Mouse (Mus musculus): ENCODE data around the gene Ccdc158. TPM values are rescaled to one million over a fixed set of nuclear protein-coding genes. Genes with fewer than 3 reads are reported as not detected.

Gene Ccdc158
- polyA plus RNA-seq, 1 experiment = 46.9 TPM

GRCm38 (mm10) chr5:92698131-92698836 lies 23.2 kb upstream of the Ccdc158 start:
- H3K4me3 ChIP-seq (ENCODE audit: control insufficient read depth, low read depth, low read length) = no peak overlapping the region
- TF ChIP-seq CTCF (IDR thresholded peaks at IDR 0.05; ENCODE audit: control insufficient read depth, insufficient read depth, insufficient replicate concordance, low read depth, low read length) (no peak), POLR2A (IDR thresholded peaks at IDR 0.05; ENCODE audit: control insufficient read depth, low read depth, low read length) (no peak)
- no peak overlapping the region for H3K27ac ChIP-seq (ENCODE audit: control insufficient read depth, insufficient read depth, low read depth, low read length)
- no peaks in the 10 kb centered on the region for H3K27me3 ChIP-seq (ENCODE audit: control insufficient read depth, insufficient read depth, low read length)
- H3K4me1 ChIP-seq (ENCODE audit: control insufficient read depth, insufficient read depth, low read length) = no peaks in the 10 kb centered on the region
- no peaks in the 10 kb centered on the region for H3K36me3 ChIP-seq (ENCODE audit: control insufficient read depth, insufficient read depth, low read length)

- H3K36me3 ChIP-seq (ENCODE audit: control insufficient read depth, insufficient read depth, low read length) = no peaks in the 10 kb centered on the region
- H3K4me1 ChIP-seq (ENCODE audit: control insufficient read depth, insufficient read depth, low read length) = no peaks in the 10 kb centered on the region
- H3K27me3 ChIP-seq (ENCODE audit: control insufficient read depth, insufficient read depth, low read length) = no peaks in the 10 kb centered on the region
- H3K4me3 ChIP-seq (ENCODE audit: control insufficient read depth, low read depth, low read length) = no peak overlapping the region
- no peak overlapping the region for H3K27ac ChIP-seq (ENCODE audit: control insufficient read depth, insufficient read depth, low read depth, low read length)
- no peak for TF ChIP-seq CTCF (IDR thresholded peaks at IDR 0.05; ENCODE audit: control insufficient read depth, insufficient read depth, insufficient replicate concordance, low read depth, low read length)
- TF ChIP-seq POLR2A (IDR thresholded peaks at IDR 0.05; ENCODE audit: control insufficient read depth, low read depth, low read length) = no peak
Observed at GRCm38 (mm10) chr5:92694316-92694995, 19.4 kb upstream of the Ccdc158 start.

- H3K4me3 ChIP-seq (ENCODE audit: control insufficient read depth, low read depth, low read length) = no peak overlapping the region
- TF ChIP-seq CTCF (IDR thresholded peaks at IDR 0.05; ENCODE audit: control insufficient read depth, insufficient read depth, insufficient replicate concordance, low read depth, low read length) = no peak
- no peak for TF ChIP-seq POLR2A (IDR thresholded peaks at IDR 0.05; ENCODE audit: control insufficient read depth, low read depth, low read length)
- H3K36me3 ChIP-seq (ENCODE audit: control insufficient read depth, insufficient read depth, low read length) = no peaks in the 10 kb centered on the region
- no peaks in the 10 kb centered on the region for H3K4me1 ChIP-seq (ENCODE audit: control insufficient read depth, insufficient read depth, low read length)
- no peaks in the 10 kb centered on the region for H3K27me3 ChIP-seq (ENCODE audit: control insufficient read depth, insufficient read depth, low read length)
- H3K27ac ChIP-seq (ENCODE audit: control insufficient read depth, insufficient read depth, low read depth, low read length) = no peak overlapping the region
Observed at GRCm38 (mm10) chr5:92693744-92694143, 18.7 kb upstream of the Ccdc158 start.

GRCm38 (mm10) chr5:92692206-92693007 lies 17.3 kb upstream of the Ccdc158 start:
- Histone ChIP-seq H3K36me3 (ENCODE audit: control insufficient read depth, insufficient read depth, low read length) (no peaks in the 10 kb centered on the region), H3K27ac (ENCODE audit: control insufficient read depth, insufficient read depth, low read depth, low read length) (no peak overlapping the region)
- no peak for TF ChIP-seq POLR2A (IDR thresholded peaks at IDR 0.05; ENCODE audit: control insufficient read depth, low read depth, low read length)
- TF ChIP-seq CTCF (IDR thresholded peaks at IDR 0.05; ENCODE audit: control insufficient read depth, insufficient read depth, insufficient replicate concordance, low read depth, low read length) = no peak

GRCm38 (mm10) chr5:92688569-92688968 lies 13.5 kb upstream of the Ccdc158 start:
- Histone ChIP-seq H3K27ac (ENCODE audit: control insufficient read depth, insufficient read depth, low read depth, low read length) (no peak overlapping the region), H3K4me3 (ENCODE audit: control insufficient read depth, low read depth, low read length) (no peak overlapping the region), H3K4me1 (ENCODE audit: control insufficient read depth, insufficient read depth, low read length) (peaks cover 4% of the 10 kb centered on the region), H3K36me3 (ENCODE audit: control insufficient read depth, insufficient read depth, low read length) (no peaks in the 10 kb centered on the region), H3K27me3 (ENCODE audit: control insufficient read depth, insufficient read depth, low read length) (no peaks in the 10 kb centered on the region)
- TF ChIP-seq CTCF (IDR thresholded peaks at IDR 0.05; ENCODE audit: control insufficient read depth, insufficient read depth, insufficient replicate concordance, low read depth, low read length) (no peak), POLR2A (IDR thresholded peaks at IDR 0.05; ENCODE audit: control insufficient read depth, low read depth, low read length) (no peak)

More at GRCm38 (mm10) chr5:92692206-92693007, 17.3 kb upstream of the Ccdc158 start:
- Histone ChIP-seq H3K27me3 (ENCODE audit: control insufficient read depth, insufficient read depth, low read length) (no peaks in the 10 kb centered on the region), H3K4me1 (ENCODE audit: control insufficient read depth, insufficient read depth, low read length) (no peaks in the 10 kb centered on the region), H3K4me3 (ENCODE audit: control insufficient read depth, low read depth, low read length) (no peak overlapping the region)

GRCm38 (mm10) chr5:92688124-92688523 lies 13.1 kb upstream of the Ccdc158 start:
- H3K4me1 ChIP-seq (ENCODE audit: control insufficient read depth, insufficient read depth, low read length) = peaks cover 9% of the 10 kb centered on the region
- TF ChIP-seq CTCF (IDR thresholded peaks at IDR 0.05; ENCODE audit: control insufficient read depth, insufficient read depth, insufficient replicate concordance, low read depth, low read length) (no peak), POLR2A (IDR thresholded peaks at IDR 0.05; ENCODE audit: control insufficient read depth, low read depth, low read length) (no peak)

More at GRCm38 (mm10) chr5:92688124-92688523, 13.1 kb upstream of the Ccdc158 start:
- Histone ChIP-seq H3K36me3 (ENCODE audit: control insufficient read depth, insufficient read depth, low read length) (no peaks in the 10 kb centered on the region), H3K4me3 (ENCODE audit: control insufficient read depth, low read depth, low read length) (no peak overlapping the region), H3K27me3 (ENCODE audit: control insufficient read depth, insufficient read depth, low read length) (peaks cover 2% of the 10 kb centered on the region; the same call in 1 of the 2 replicates), H3K27ac (ENCODE audit: control insufficient read depth, insufficient read depth, low read depth, low read length) (no peak overlapping the region)
